Mouse (Mus musculus): Measurements from ENCODE around the gene Nf1. TPM values are rescaled to one million over a fixed set of nuclear protein-coding genes. Genes with fewer than 3 reads are reported as not detected.

Gene Nf1
- polyA plus RNA-seq, 1 experiment from 2014 or later, result 4.9 TPM

GRCm38 (mm10) chr11:79316807-79317345 is 22.6 kb upstream of the Nf1 start:
- no peak overlapping the region for H3K27ac ChIP-seq (ENCODE audit: low read depth, low read length)
- DNase-seq (ENCODE audit: low spot score) (no peak), ATAC-seq (replicated peaks; ENCODE audit: low FRiP score) (no peak)
- H3K9me3 ChIP-seq (ENCODE audit: control insufficient read depth, low read length), result no peaks in the 10 kb centered on the region
- WGBS, result 91% methylated on average over 8 of the region's 8 CpGs
- no peak overlapping the region for H3K4me3 ChIP-seq (ENCODE audit: low read depth, low read length)
- H3K9ac ChIP-seq (ENCODE audit: low read depth, low read length), result no peak overlapping the region
- no peaks in the 10 kb centered on the region; the same call in 1 of the 2 replicates for H3K4me1 ChIP-seq (replicated peaks; ENCODE audit: control insufficient read depth, insufficient read depth, low read length)
- no peaks in the 10 kb centered on the region for H3K36me3 ChIP-seq (ENCODE audit: control insufficient read depth, insufficient read depth, low read length)
- H3K4me2 ChIP-seq, result no peak overlapping the region
- H3K27me3 ChIP-seq (replicated peaks; ENCODE audit: control insufficient read depth, insufficient read depth, low read length), result no peaks in the 10 kb centered on the region

GRCm38 (mm10) chr11:79319807-79320206 is 19.7 kb upstream of the Nf1 start:
- 49% methylated on average over 7 of the region's 7 CpGs for WGBS
- no peak overlapping the region for H3K9ac ChIP-seq (ENCODE audit: low read depth, low read length)
- no peak overlapping the region for H3K27ac ChIP-seq (ENCODE audit: low read depth, low read length)
- no peaks in the 10 kb centered on the region for H3K9me3 ChIP-seq (ENCODE audit: control insufficient read depth, low read length)
- ATAC-seq (replicated peaks; ENCODE audit: low FRiP score) (no peak), DNase-seq (ENCODE audit: low spot score) (no peak)
- no peaks in the 10 kb centered on the region for H3K36me3 ChIP-seq (ENCODE audit: control insufficient read depth, insufficient read depth, low read length)
- H3K4me3 ChIP-seq (ENCODE audit: low read depth, low read length), result no peak overlapping the region
- H3K27me3 ChIP-seq (replicated peaks; ENCODE audit: control insufficient read depth, insufficient read depth, low read length), result no peaks in the 10 kb centered on the region
- H3K4me1 ChIP-seq (replicated peaks; ENCODE audit: control insufficient read depth, insufficient read depth, low read length), result no peaks in the 10 kb centered on the region; the same call in 1 of the 2 replicates
- H3K4me2 ChIP-seq, result no peak overlapping the region

- H3K9ac ChIP-seq (ENCODE audit: low read depth, low read length), result no peak overlapping the region
- H3K27ac ChIP-seq (ENCODE audit: low read depth, low read length), result no peak overlapping the region
- no peaks in the 10 kb centered on the region for H3K9me3 ChIP-seq (ENCODE audit: control insufficient read depth, low read length)
- H3K4me3 ChIP-seq (ENCODE audit: low read depth, low read length), result no peak overlapping the region
- H3K4me1 ChIP-seq (replicated peaks; ENCODE audit: control insufficient read depth, insufficient read depth, low read length), result no peaks in the 10 kb centered on the region
- ATAC-seq (replicated peaks; ENCODE audit: low FRiP score), result no peak
- no peaks in the 10 kb centered on the region for H3K36me3 ChIP-seq (ENCODE audit: control insufficient read depth, insufficient read depth, low read length)
- DNase-seq (ENCODE audit: low spot score), result no peak
- no peaks in the 10 kb centered on the region for H3K27me3 ChIP-seq (replicated peaks; ENCODE audit: control insufficient read depth, insufficient read depth, low read length)
- 79% methylated on average over 12 of the region's 12 CpGs for WGBS
- H3K4me2 ChIP-seq, result no peak overlapping the region
Observed at GRCm38 (mm10) chr11:79323985-79324685, 15.4 kb upstream of the Nf1 start.

DNA sequence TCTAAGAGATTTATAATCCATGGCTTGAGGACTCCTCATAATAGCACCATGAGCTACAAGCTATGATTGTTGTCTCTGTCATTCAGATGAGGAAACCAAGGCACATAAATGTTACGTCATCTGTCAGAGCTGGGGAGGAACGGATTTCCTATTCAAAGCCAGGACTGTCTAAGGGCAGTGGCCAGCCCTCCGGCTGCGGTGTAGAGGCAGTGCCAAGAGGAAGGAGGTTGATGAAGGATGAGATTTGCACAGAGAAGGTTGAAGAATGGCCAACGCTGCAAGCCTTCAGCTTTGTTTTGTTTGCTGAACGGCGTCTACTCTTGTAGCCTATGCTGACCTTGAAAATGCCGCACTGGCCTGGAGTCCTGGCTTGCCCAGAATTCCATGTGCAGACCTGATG is 13.8 kb upstream of the Nf1 start:
- no peak overlapping the region for H3K4me2 ChIP-seq
- 63% methylated on average over 8 of the region's 8 CpGs for WGBS
- no peak overlapping the region for H3K27ac ChIP-seq (ENCODE audit: low read depth, low read length)
- no peak overlapping the region for H3K4me3 ChIP-seq (ENCODE audit: low read depth, low read length)
- ATAC-seq (replicated peaks; ENCODE audit: low FRiP score) (no peak), DNase-seq (ENCODE audit: low spot score) (no peak)
- H3K9ac ChIP-seq (ENCODE audit: low read depth, low read length), result no peak overlapping the region
- H3K9me3 ChIP-seq (ENCODE audit: control insufficient read depth, low read length), result no peaks in the 10 kb centered on the region
- H3K36me3 ChIP-seq (ENCODE audit: control insufficient read depth, insufficient read depth, low read length), result no peaks in the 10 kb centered on the region
- H3K27me3 ChIP-seq (replicated peaks; ENCODE audit: control insufficient read depth, insufficient read depth, low read length), result no peaks in the 10 kb centered on the region
- no peaks in the 10 kb centered on the region for H3K4me1 ChIP-seq (replicated peaks; ENCODE audit: control insufficient read depth, insufficient read depth, low read length)

DNA sequence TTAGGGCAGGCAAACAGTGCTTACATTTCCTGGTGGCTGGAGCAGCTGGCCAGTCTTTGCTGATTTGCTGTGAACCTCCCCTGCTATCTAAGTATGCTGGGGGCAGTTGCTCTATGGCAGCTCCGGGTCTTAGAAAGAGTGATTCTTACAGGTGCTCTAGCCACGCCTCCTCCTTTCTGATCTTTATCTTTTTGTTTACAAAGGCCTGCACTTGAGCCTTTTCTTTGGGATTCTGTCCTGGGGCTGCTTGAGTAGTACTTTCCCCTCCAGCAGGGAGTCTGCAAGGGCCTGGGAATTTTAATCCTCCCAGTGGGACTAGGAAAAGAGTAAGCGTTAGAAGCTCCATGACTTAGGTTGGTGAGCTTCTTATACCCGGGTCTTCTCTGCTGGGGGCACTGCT is 12.4 kb upstream of the Nf1 start:
- Histone ChIP-seq H3K27ac (ENCODE audit: low read depth, low read length) (no peak overlapping the region), H3K36me3 (ENCODE audit: control insufficient read depth, insufficient read depth, low read length) (no peaks in the 10 kb centered on the region), H3K9me3 (ENCODE audit: control insufficient read depth, low read length) (no peaks in the 10 kb centered on the region), H3K4me3 (ENCODE audit: low read depth, low read length) (no peak overlapping the region), H3K27me3 (replicated peaks; ENCODE audit: control insufficient read depth, insufficient read depth, low read length) (no peaks in the 10 kb centered on the region), H3K9ac (ENCODE audit: low read depth, low read length) (no peak overlapping the region), H3K4me2 (no peak overlapping the region), H3K4me1 (replicated peaks; ENCODE audit: control insufficient read depth, insufficient read depth, low read length) (no peaks in the 10 kb centered on the region)
- 47% methylated on average over 4 of the region's 4 CpGs for WGBS
- ATAC-seq (replicated peaks; ENCODE audit: low FRiP score) (no peak), DNase-seq (ENCODE audit: low spot score) (no peak)

DNA sequence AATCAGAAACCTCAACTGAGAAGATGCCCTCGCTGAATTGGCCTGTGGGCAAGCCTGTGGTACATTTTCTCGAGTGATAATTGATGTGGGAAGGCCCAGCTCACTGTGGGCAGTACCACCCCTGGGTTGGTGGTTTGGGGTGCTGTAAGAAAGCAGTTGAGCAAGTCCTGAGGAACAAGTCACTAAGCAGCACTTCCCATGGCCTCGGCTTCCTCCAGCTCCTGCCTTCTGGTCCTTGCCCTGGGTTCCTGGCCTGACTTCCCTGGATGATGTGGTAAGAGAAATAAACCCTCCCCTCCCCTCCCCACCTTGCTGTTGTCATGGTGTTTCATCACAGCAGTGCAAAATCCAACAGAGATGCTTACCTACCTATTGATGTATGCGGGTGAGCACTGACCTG is 11.4 kb upstream of the Nf1 start:
- no peak for DNase-seq (ENCODE audit: low spot score)
- H3K36me3 ChIP-seq (ENCODE audit: control insufficient read depth, insufficient read depth, low read length), result no peaks in the 10 kb centered on the region
- no peaks in the 10 kb centered on the region for H3K27me3 ChIP-seq (replicated peaks; ENCODE audit: control insufficient read depth, insufficient read depth, low read length)
- H3K9ac ChIP-seq (ENCODE audit: low read depth, low read length), result no peak overlapping the region
- ATAC-seq (replicated peaks; ENCODE audit: low FRiP score), result no peak
- H3K4me3 ChIP-seq (ENCODE audit: low read depth, low read length), result no peak overlapping the region
- no peaks in the 10 kb centered on the region for H3K9me3 ChIP-seq (ENCODE audit: control insufficient read depth, low read length)
- H3K4me1 ChIP-seq (replicated peaks; ENCODE audit: control insufficient read depth, insufficient read depth, low read length), result no peaks in the 10 kb centered on the region
- 79% methylated on average over 4 of the region's 4 CpGs for WGBS
- no peak overlapping the region for H3K27ac ChIP-seq (ENCODE audit: low read depth, low read length)
- H3K4me2 ChIP-seq, result no peak overlapping the region

GRCm38 (mm10) chr11:79329585-79329984 is 9.9 kb upstream of the Nf1 start:
- DNase-seq (ENCODE audit: low spot score), result no peak
- H3K27ac ChIP-seq (ENCODE audit: low read depth, low read length), result no peak overlapping the region
- no peak overlapping the region for H3K4me3 ChIP-seq (ENCODE audit: low read depth, low read length)
- no peaks in the 10 kb centered on the region for H3K27me3 ChIP-seq (replicated peaks; ENCODE audit: control insufficient read depth, insufficient read depth, low read length)
- H3K4me2 ChIP-seq, result no peak overlapping the region
- no peaks in the 10 kb centered on the region for H3K9me3 ChIP-seq (ENCODE audit: control insufficient read depth, low read length)
- no peak for ATAC-seq (replicated peaks; ENCODE audit: low FRiP score)
- WGBS, result 91% methylated on average over 1 of the region's 1 CpGs
- H3K36me3 ChIP-seq (ENCODE audit: control insufficient read depth, insufficient read depth, low read length), result no peaks in the 10 kb centered on the region
- H3K4me1 ChIP-seq (replicated peaks; ENCODE audit: control insufficient read depth, insufficient read depth, low read length), result no peaks in the 10 kb centered on the region
- no peak overlapping the region for H3K9ac ChIP-seq (ENCODE audit: low read depth, low read length)

GRCm38 (mm10) chr11:79335077-79335476 is 4.4 kb upstream of the Nf1 start:
- 90% methylated on average over 6 of the region's 6 CpGs for WGBS
- Histone ChIP-seq H3K4me1 (replicated peaks; ENCODE audit: control insufficient read depth, insufficient read depth, low read length) (no peaks in the 10 kb centered on the region), H3K4me2 (no peak overlapping the region), H3K36me3 (ENCODE audit: control insufficient read depth, insufficient read depth, low read length) (no peaks in the 10 kb centered on the region), H3K9me3 (ENCODE audit: control insufficient read depth, low read length) (no peaks in the 10 kb centered on the region), H3K9ac (ENCODE audit: low read depth, low read length) (no peak overlapping the region), H3K27ac (ENCODE audit: low read depth, low read length) (no peak overlapping the region), H3K4me3 (ENCODE audit: low read depth, low read length) (no peak overlapping the region), H3K27me3 (replicated peaks; ENCODE audit: control insufficient read depth, insufficient read depth, low read length) (no peaks in the 10 kb centered on the region)
- DNase-seq (ENCODE audit: low spot score) (no peak), ATAC-seq (replicated peaks; ENCODE audit: low FRiP score) (no peak)

- H3K4me2 ChIP-seq, result no peak overlapping the region
- WGBS, result 85% methylated on average over 5 of the region's 5 CpGs
- no peaks in the 10 kb centered on the region for H3K27me3 ChIP-seq (replicated peaks; ENCODE audit: control insufficient read depth, insufficient read depth, low read length)
- DNase-seq (ENCODE audit: low spot score), result no peak
- H3K27ac ChIP-seq (ENCODE audit: low read depth, low read length), result no peak overlapping the region
- H3K36me3 ChIP-seq (ENCODE audit: control insufficient read depth, insufficient read depth, low read length), result no peaks in the 10 kb centered on the region
- no peaks in the 10 kb centered on the region for H3K9me3 ChIP-seq (ENCODE audit: control insufficient read depth, low read length)
- no peak overlapping the region for H3K9ac ChIP-seq (ENCODE audit: low read depth, low read length)
- no peak for ATAC-seq (replicated peaks; ENCODE audit: low FRiP score)
- no peak overlapping the region for H3K4me3 ChIP-seq (ENCODE audit: low read depth, low read length)
- peaks cover 6% of the 10 kb centered on the region; the same call in 1 of the 2 replicates for H3K4me1 ChIP-seq (replicated peaks; ENCODE audit: control insufficient read depth, insufficient read depth, low read length)
Observed at GRCm38 (mm10) chr11:79336722-79337267, 2.7 kb upstream of the Nf1 start.
